Mouse (Mus musculus) kidney, postnatal 0 days (tissue): Measurements from ENCODE around the gene Foxa3. TPM values are rescaled to one million over a fixed set of nuclear protein-coding genes. Genes with fewer than 3 reads are reported as not detected.

Source experiments
- ATAC-seq: fragments of 200-750 bp; cut with Nextera tagmentation; replicated peaks from 2 replicates; pipeline ENCODE4 v1.8.0; 2017; ENCODE audit warnings: low read depth, moderate number of reproducible peaks, moderate TSS enrichment, moderate library complexity; ENCODE audit not compliant: low FRiP score
- DNase-seq: peaks from one replicate; pipeline ENCODE4 v3.0.0-alpha.2; 2016; ENCODE audit warnings: low spot score
- H3K27ac ChIP-seq: fragments of 300-500 bp; sonication (generic); 2 replicates; pipeline ENCODE4 v1.5.1; 2014; ENCODE audit warnings: mild to moderate bottlenecking
- H3K27me3 ChIP-seq: fragments of 300-500 bp; sonication (generic); 2 replicates; pipeline ENCODE4 v1.6.1; 2014; ENCODE audit warnings: low read length, mixed read lengths; ENCODE audit not compliant: insufficient read depth
- H3K36me3 ChIP-seq: fragments of 300-500 bp; sonication (generic); 2 replicates; pipeline ENCODE4 v1.6.1; 2014; ENCODE audit warnings: low read length, mixed read lengths; ENCODE audit not compliant: insufficient read depth
- H3K4me1 ChIP-seq: fragments of 300-500 bp; sonication (generic); replicated peaks from 2 replicates; pipeline ENCODE4 v1.6.1; 2014; ENCODE audit warnings: antibody characterized with exemption, low read length, mixed read lengths; ENCODE audit not compliant: insufficient read depth
- H3K4me2 ChIP-seq: fragments of 300-500 bp; sonication (generic); 2 replicates; pipeline ENCODE4 v1.6.1; 2014; ENCODE audit warnings: mild to moderate bottlenecking, low read length, moderate library complexity, mixed read lengths
- H3K4me3 ChIP-seq: fragments of 300-500 bp; sonication (generic); replicated peaks from 2 replicates; pipeline ENCODE4 v1.5.1; 2014; ENCODE audit warnings: low read depth, low read length
- H3K9ac ChIP-seq: fragments of 300-500 bp; sonication (generic); 2 replicates; pipeline ENCODE4 v1.6.1; 2014; ENCODE audit warnings: low read depth, low read length
- H3K9me3 ChIP-seq: fragments of 300-500 bp; sonication (generic); replicated peaks from 2 replicates; pipeline ENCODE4 v1.6.1; 2016; ENCODE audit warnings: low read length, inconsistent platforms, mixed read lengths
- CTCF ChIP-seq: IDR thresholded peaks from 2 replicates; pipeline ENCODE4 v1.5.1; 2016; ENCODE audit warnings: antibody characterized with exemption, low read depth, mild to moderate bottlenecking, moderate library complexity
- WGBS: fragments of 180-500 bp; shearing (Covaris S2); extraction: QIAGEN DNeasy Blood & Tissue Kit; methylation state at CpG from one replicate; pipeline ENCODE4 v1.1.7; 2014; 5-methylcytosine and 5-hydroxymethylcytosine counted together
- polyA plus RNA-seq: library from polyadenylated mRNA; unstranded; fragments of >200 nt; fragmentation: Nextera tagmentation; extraction: Ambion mirVana; gene quantifications from 2 replicates; pipeline ENCODE4 v1.2.1, GENCODE M21; 2015

Foxa3 gene
- polyA plus RNA-seq, 1 experiment from 2014 or later = 0.53 TPM

DNA sequence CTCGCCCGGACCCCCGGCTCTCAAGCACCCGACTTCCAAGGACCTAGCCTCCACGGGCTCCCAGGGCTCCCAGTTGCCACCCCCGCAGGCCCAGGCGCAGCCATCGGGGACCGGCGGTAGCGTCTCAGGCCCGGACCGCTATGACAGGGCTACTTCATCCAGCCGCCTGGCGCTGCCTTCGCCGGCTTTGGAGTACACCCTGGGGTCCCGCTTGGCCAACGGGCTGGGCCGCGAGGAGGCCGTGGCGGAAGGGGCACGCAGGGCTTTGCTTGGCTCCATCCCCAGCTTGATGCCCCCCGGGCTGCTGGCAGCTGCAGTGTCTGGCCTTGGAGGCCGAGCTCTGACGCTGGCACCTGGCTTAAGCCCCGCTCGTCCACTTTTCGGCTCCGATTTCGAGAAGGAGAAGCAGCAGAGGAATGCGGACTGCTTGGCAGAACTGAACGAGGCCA, 18.7 kb downstream of the Foxa3 start:
- Histone ChIP-seq H3K9me3 (no peaks in the 10 kb centered on the region), H3K4me2 (peak overlapping the region; percentile 98), H3K27me3 (no peaks in the 10 kb centered on the region), H3K4me1 (peaks cover 34% of the 10 kb centered on the region), H3K4me3 (peak overlapping the region; percentile 79), H3K36me3 (peaks cover 9% of the 10 kb centered on the region; the same call in 1 of the 2 replicates), H3K27ac (peak overlapping the region; percentile 95), H3K9ac (peak overlapping the region; percentile 75)
- ATAC-seq = no peak; the same call in 1 of the 2 replicates
- WGBS = 5% methylated on average over 34 of the region's 34 CpGs
- no peak for TF ChIP-seq CTCF
- DNase-seq = no peak

DNA sequence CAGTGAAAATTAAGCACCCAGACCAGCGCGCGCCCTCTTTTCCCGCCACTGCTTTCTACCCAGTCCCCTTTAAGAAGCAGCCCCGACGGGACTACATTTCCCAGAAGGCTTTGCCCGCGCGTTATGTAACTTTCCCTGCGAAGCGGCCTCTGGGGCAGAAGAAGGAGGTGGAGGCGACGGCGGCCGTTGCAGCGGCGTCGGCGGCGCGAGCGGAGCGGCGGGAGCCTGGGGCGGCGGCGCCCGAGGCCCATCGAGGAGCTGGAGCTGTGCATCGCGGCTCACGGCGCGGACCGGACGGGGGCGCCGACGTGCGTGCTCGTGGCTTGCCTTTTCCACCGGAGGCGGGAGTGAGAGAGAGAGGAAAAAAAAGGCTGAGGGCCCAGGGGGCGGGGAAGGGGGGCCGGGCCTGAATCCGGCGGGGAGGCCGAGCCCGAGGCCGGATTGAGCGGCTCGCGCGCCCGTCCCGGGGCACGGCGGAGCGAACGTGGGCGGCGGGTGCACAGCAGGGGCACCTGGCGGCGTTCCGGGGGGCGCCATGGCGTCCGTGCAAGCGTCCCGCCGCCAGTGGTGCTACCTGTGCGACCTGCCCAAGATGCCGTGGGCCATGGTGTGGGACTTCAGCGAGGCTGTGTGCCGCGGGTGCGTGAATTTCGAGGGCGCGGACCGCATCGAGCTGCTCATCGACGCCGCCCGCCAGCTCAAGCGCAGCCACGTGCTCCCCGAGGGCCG, 19.3 kb downstream of the Foxa3 start, which contains the start of gene Irf2bp1:
Gene Irf2bp1, plus strand, starts transcription at position 143 of the 729 bp plus-strand sequence.
- DNase-seq (peak; percentile 97), ATAC-seq (peak; percentile 57)
- 0 out of 2 replicates have a peak, but pooled peaks have one; percentile 4 for TF ChIP-seq CTCF

DNA sequence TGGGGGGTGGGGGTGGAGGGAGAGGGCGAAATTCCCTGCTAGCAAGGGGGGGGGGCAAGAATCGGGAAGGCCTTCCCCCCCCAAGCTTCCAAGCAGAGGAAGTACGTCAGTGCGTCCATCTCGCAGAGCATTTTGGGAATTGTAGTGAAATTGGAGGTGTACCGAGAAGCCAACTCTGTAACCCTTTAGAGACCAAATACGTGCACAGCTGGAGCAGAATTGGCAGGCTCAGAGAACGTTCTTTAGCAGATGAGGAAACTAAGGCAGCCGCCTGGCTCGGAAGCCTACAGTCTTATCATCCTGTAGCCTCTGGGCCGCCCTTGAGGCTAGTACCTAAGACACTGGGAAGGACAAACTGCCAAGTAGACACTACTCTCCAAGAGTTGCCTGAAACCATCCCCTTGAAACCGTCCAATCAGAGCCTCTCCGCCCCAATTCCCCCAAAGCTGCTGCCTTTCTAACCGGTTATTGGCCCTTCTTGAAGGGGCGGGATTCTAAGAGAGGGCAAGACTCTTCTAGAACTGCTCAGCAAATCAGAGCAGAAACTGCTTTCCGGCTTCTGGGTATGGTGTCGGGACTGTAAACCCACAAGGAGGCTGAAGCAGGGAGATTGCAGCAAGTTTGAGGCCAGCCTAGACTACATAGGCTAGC, 20.4 kb downstream of the Foxa3 start:
- H3K4me1 ChIP-seq = peaks cover 34% of the 10 kb centered on the region
- H3K9me3 ChIP-seq = no peaks in the 10 kb centered on the region
- H3K4me3 ChIP-seq = peak overlapping the region; percentile 34
- ATAC-seq (peak; percentile 29), DNase-seq (peak; percentile 97)
- no peaks in the 10 kb centered on the region for H3K27me3 ChIP-seq
- TF ChIP-seq CTCF = no peak
- H3K9ac ChIP-seq = peak overlapping the region; percentile 58
- peaks cover 9% of the 10 kb centered on the region; the same call in 1 of the 2 replicates for H3K36me3 ChIP-seq
- WGBS = 2% methylated on average over 17 of the region's 17 CpGs
- peak overlapping the region; percentile 79 for H3K27ac ChIP-seq
- peak overlapping the region; percentile 57 for H3K4me2 ChIP-seq

More for the DNA sequence above, 19.3 kb downstream of the Foxa3 start, which contains the start of gene Irf2bp1:
- Histone ChIP-seq H3K4me2 (peak within 1 kb of the TSS; percentile 98), H3K36me3 (peaks cover 9% of the 10 kb centered on the region; the same call in 1 of the 2 replicates), H3K9me3 (no peaks in the 10 kb centered on the region), H3K27ac (peak within 1 kb of the TSS; percentile 95), H3K27me3 (no peaks in the 10 kb centered on the region), H3K4me3 (peak within 1 kb of the TSS; percentile 79), H3K9ac (peak within 1 kb of the TSS; percentile 75), H3K4me1 (peaks cover 34% of the 10 kb centered on the region)
- 2% methylated on average over 73 of the region's 90 CpGs for WGBS

DNA sequence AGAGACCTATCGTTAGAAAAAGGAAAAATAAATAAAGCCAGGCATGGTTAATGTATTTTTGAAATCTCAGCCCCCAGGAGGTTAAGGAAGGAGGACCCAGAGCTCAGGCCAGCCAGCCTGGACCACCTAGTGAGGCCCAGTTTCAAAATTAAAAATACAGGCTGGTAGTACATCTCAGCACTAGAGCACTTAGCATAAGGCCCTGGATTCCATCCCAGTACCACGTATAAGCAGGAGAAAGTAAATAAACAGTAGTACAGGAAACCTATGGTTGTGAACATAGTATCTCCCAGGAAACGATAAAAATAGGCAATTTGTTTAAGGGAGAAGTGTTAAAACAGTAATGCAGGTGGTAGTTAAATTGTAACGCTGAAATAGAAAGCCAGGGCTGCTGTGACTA, 21.2 kb downstream of the Foxa3 start:
- Histone ChIP-seq H3K4me1 (peaks cover 29% of the 10 kb centered on the region), H3K4me2 (peak overlapping the region; percentile 57), H3K9me3 (no peaks in the 10 kb centered on the region), H3K27me3 (no peaks in the 10 kb centered on the region), H3K4me3 (peak overlapping the region; percentile 34), H3K36me3 (peaks cover 9% of the 10 kb centered on the region; the same call in 1 of the 2 replicates), H3K9ac (peak overlapping the region; percentile 58), H3K27ac (peak overlapping the region; percentile 79)
- 16% methylated on average over 4 of the region's 4 CpGs for WGBS
- no peak for ATAC-seq
- no peak for DNase-seq
- no peak for TF ChIP-seq CTCF

DNA sequence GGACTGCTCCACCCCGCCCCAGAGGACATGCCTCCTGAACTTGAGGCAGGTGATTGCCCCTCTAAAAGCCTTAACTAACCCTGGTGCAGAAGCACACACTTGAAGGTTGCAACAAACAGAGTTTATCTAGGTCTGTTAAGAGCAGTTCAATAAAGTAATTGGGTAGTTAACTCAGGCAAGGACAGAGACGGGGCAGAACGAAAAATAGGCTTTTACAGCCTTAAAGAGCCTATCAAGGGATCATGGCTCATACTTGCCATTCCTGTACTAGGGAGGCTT, 21.6 kb downstream of the Foxa3 start:
- no peaks in the 10 kb centered on the region for H3K27me3 ChIP-seq
- peak overlapping the region; percentile 79 for H3K27ac ChIP-seq
- H3K9me3 ChIP-seq = no peaks in the 10 kb centered on the region
- peaks cover 9% of the 10 kb centered on the region; the same call in 1 of the 2 replicates for H3K36me3 ChIP-seq
- no peak for TF ChIP-seq CTCF
- H3K4me3 ChIP-seq = no peak overlapping the region
- no peak for ATAC-seq
- H3K4me2 ChIP-seq = peak overlapping the region; percentile 61; the same call in 1 of the 2 replicates
- DNase-seq = no peak
- 42% methylated on average over 3 of the region's 3 CpGs for WGBS
- H3K9ac ChIP-seq = 0 out of 2 replicates have a peak overlapping the region, but pooled peaks have one; percentile 58
- H3K4me1 ChIP-seq = peaks cover 26% of the 10 kb centered on the region

DNA sequence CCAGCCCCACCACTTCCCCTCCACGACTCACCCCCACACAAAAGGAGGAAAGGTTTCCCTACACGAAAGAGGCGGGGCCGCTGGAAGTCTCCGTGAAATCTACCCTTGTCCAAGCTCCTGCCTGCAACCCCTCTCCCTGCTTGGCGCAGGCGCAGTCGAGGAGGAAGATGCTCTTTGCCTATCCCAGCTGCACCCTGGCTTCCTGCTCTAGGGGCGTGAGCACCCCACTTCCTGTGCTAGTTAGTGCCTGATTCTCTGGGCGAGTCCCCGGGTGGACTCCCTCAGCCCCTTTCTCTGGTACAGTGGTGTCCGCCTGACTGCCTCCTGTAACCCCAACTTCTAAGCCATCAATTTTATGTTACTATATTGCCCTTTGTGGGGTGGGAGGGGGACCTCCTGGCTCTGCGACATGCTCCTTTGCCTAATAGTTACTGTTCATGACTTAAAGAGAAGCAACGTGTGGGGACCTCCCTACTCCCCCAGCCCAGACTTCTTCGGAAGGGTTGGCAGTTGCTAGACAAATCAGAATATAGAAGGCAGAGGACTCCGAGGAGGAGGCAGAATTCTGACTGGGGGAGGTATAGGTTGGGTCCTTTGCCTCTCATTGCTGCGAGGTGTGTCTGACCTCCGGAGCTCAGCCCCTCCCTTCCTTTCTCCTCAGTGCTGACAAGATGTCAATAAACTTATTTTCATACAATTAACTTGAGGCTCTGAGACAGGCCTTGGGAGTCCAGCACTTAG, 22.1 kb downstream of the Foxa3 start:
- DNase-seq (peak; percentile 82), ATAC-seq (no peak)
- peak overlapping the region; percentile 37 for H3K4me3 ChIP-seq
- no peak for TF ChIP-seq CTCF
- H3K9ac ChIP-seq = peak overlapping the region; percentile 62
- WGBS = 22% methylated on average over 15 of the region's 18 CpGs
- no peaks in the 10 kb centered on the region for H3K9me3 ChIP-seq
- peaks cover 9% of the 10 kb centered on the region; the same call in 1 of the 2 replicates for H3K36me3 ChIP-seq
- H3K27ac ChIP-seq = peak overlapping the region; percentile 79; the same call in 1 of the 2 replicates
- peak overlapping the region; percentile 61 for H3K4me2 ChIP-seq
- H3K27me3 ChIP-seq = no peaks in the 10 kb centered on the region
- peaks cover 23% of the 10 kb centered on the region for H3K4me1 ChIP-seq
